Mouse (Mus musculus) spleen, adult 2 months (tissue): Measurements from ENCODE around the gene Eefsec. TPM values are rescaled to one million over a fixed set of nuclear protein-coding genes. Genes with fewer than 3 reads are reported as not detected.

Source experiments
- DNase-seq, 2 experiments: peaks; one replicate each; pipeline versions ENCODE4 v3.0.0 to v3.0.0-alpha.2; 2012 to 2021; ENCODE audit warnings: low spot score in 2 of 2, low read depth in 1 of 2
- H3K27ac ChIP-seq: fragments of 200-500 bp; 2 replicates; pipeline ENCODE4 v1.5.1; 2012; ENCODE audit warnings: low read length, inconsistent platforms; ENCODE audit not compliant: insufficient read depth
- H3K27me3 ChIP-seq: fragments of 200-500 bp; 2 replicates; pipeline ENCODE4 v1.6.1; 2012; ENCODE audit warnings: mild to moderate bottlenecking, moderate library complexity, low read length, inconsistent platforms; ENCODE audit not compliant: control insufficient read depth, insufficient read depth
- H3K36me3 ChIP-seq: fragments of 200-500 bp; 2 replicates; pipeline ENCODE4 v1.6.1; 2012; ENCODE audit warnings: mild to moderate bottlenecking, low read length, inconsistent platforms; ENCODE audit not compliant: control insufficient read depth, insufficient read depth
- H3K4me1 ChIP-seq: fragments of 200-500 bp; 2 replicates; pipeline ENCODE4 v1.6.1; 2011; ENCODE audit warnings: inconsistent platforms; ENCODE audit not compliant: control insufficient read depth, insufficient read depth, insufficient read length
- H3K4me3 ChIP-seq: fragments of 200-500 bp; 2 replicates; pipeline ENCODE4 v1.5.1; 2011; ENCODE audit warnings: mild to moderate bottlenecking, inconsistent platforms; ENCODE audit not compliant: insufficient read depth, insufficient read length; ENCODE audit errors: extremely low read depth
- CTCF ChIP-seq: fragments of 200-500 bp; IDR thresholded peaks from 2 replicates; pipeline ENCODE4 v1.5.1; 2011; ENCODE audit warnings: mild to moderate bottlenecking, inconsistent platforms; ENCODE audit not compliant: insufficient read depth, insufficient read length, insufficient replicate concordance; ENCODE audit errors: extremely low read depth
- POLR2A ChIP-seq: fragments of 200-500 bp; IDR thresholded peaks from 2 replicates; pipeline ENCODE4 v1.6.1; 2011; ENCODE audit warnings: low read depth, low read length, inconsistent platforms
- WGBS: fragments of 180-500 bp; shearing (Covaris S2); methylation state at CpG from one replicate; pipeline ENCODE4 v1.1.7; 2018; 5-methylcytosine and 5-hydroxymethylcytosine counted together
- polyA plus RNA-seq: library from polyadenylated mRNA; depleted of rRNA; stranded (reverse); fragments of >200 nt; gene quantifications from 2 replicates; pipeline ENCODE4 v1.2.3, GENCODE M21; 2012

Eefsec gene
- polyA plus RNA-seq, 1 experiment = 18.1 TPM

GRCm38 (mm10) chr6:88345311-88345710, 101.0 kb downstream of the Eefsec start:
- H3K4me3 ChIP-seq = no peak overlapping the region
- TF ChIP-seq POLR2A (no peak), CTCF (no peak)
- no peaks in the 10 kb centered on the region for H3K4me1 ChIP-seq
- no peak overlapping the region for H3K27ac ChIP-seq
- no peak for DNase-seq
- no peaks in the 10 kb centered on the region for H3K27me3 ChIP-seq
- H3K36me3 ChIP-seq = 0 out of 2 replicates have a peak, but pooled peaks cover 2% of the 10 kb centered on the region
- 94% methylated on average over 2 of the region's 2 CpGs for WGBS

- Histone ChIP-seq H3K27ac (no peak overlapping the region), H3K4me3 (no peak overlapping the region), H3K4me1 (no peaks in the 10 kb centered on the region), H3K36me3 (peaks cover 2% of the 10 kb centered on the region; the same call in 1 of the 2 replicates), H3K27me3 (no peaks in the 10 kb centered on the region)
- no peak for DNase-seq
- 79% methylated on average over 7 of the region's 7 CpGs for WGBS
- no peak for TF ChIP-seq POLR2A
- no peak for TF ChIP-seq CTCF
Observed at GRCm38 (mm10) chr6:88343485-88344450, 102.6 kb downstream of the Eefsec start.

DNA sequence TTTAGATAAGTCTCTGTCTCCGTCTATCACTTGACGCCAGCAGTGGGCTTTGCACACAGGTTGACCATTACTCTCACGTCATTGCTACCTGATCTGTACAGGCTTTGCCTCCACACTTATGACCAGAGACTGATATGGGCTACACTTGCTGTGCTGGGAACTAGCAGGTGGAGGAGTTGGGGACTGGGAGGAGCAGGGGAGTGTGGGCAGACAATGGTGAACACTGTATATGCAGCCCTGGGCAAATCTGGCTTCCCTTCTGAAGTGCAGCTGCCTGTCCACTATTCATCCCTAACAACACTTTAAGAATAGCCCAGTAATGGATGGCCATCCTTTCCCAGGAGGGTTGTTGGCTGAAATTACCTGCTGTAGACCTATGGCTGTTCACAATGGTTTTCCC, 103.4 kb downstream of the Eefsec start:
- Histone ChIP-seq H3K27me3 (no peaks in the 10 kb centered on the region), H3K4me3 (no peak overlapping the region), H3K36me3 (peaks cover 2% of the 10 kb centered on the region; the same call in 1 of the 2 replicates), H3K27ac (no peak overlapping the region), H3K4me1 (no peaks in the 10 kb centered on the region)
- 88% methylated on average over 3 of the region's 3 CpGs for WGBS
- TF ChIP-seq CTCF (no peak), POLR2A (no peak)
- DNase-seq = no peak

DNA sequence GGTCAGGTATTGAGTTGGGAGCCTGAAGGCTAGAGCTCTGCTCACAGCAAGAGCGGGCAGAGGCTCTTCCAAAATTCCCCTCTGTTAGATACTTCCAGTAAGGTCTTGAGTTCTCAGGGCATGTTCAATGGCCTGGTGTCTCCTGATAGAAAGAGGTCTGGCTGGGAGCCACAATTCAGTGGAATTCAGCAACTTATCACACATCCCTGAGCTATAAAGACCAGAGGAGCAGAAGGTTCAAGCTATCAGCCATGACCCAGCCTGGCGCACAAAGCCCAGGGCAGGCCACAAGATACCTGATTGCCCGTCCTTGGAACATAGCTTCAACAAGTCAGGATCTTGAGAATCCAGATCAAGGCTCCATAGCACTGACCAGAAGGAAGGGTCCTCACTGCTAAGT, 105.2 kb downstream of the Eefsec start:
- Histone ChIP-seq H3K27me3 (no peaks in the 10 kb centered on the region), H3K27ac (no peak overlapping the region), H3K4me3 (no peak overlapping the region), H3K4me1 (no peaks in the 10 kb centered on the region), H3K36me3 (no peaks in the 10 kb centered on the region; the same call in 1 of the 2 replicates)
- TF ChIP-seq POLR2A (no peak), CTCF (no peak)
- DNase-seq = no peak
- WGBS = 86% methylated on average over 3 of the region's 3 CpGs

DNA sequence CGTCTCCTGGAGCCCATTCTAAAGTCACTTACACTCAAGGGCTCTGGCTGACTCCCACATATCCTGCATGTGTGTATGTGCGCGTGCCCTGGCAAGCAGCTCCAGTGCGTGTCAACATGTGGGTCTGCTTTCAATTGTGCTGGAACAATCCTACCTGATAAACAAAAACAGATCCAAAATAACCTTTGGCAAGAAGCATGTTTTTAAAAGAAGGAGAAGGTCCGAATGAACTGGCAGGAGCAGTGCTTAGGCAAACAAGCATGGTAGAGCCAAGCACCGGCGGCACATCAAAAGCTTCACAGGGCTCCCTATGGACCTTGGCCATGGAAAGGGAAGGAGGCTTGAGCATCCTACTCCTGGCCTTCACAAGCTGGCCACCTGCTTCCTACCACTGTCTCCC, 105.6 kb downstream of the Eefsec start:
- H3K27me3 ChIP-seq = no peaks in the 10 kb centered on the region
- DNase-seq = no peak
- TF ChIP-seq CTCF = no peak
- no peak for TF ChIP-seq POLR2A
- 94% methylated on average over 7 of the region's 7 CpGs for WGBS
- H3K27ac ChIP-seq = no peak overlapping the region
- no peaks in the 10 kb centered on the region for H3K4me1 ChIP-seq
- no peak overlapping the region for H3K4me3 ChIP-seq
- no peaks in the 10 kb centered on the region; the same call in 1 of the 2 replicates for H3K36me3 ChIP-seq

GRCm38 (mm10) chr6:88329336-88329735, 117.0 kb downstream of the Eefsec start:
- Histone ChIP-seq H3K36me3 (0 out of 2 replicates have a peak, but pooled peaks cover 1% of the 10 kb centered on the region), H3K27ac (no peak overlapping the region), H3K4me3 (no peak overlapping the region), H3K4me1 (no peaks in the 10 kb centered on the region), H3K27me3 (no peaks in the 10 kb centered on the region)
- no peak for DNase-seq
- no peak for TF ChIP-seq CTCF
- TF ChIP-seq POLR2A = no peak

DNA sequence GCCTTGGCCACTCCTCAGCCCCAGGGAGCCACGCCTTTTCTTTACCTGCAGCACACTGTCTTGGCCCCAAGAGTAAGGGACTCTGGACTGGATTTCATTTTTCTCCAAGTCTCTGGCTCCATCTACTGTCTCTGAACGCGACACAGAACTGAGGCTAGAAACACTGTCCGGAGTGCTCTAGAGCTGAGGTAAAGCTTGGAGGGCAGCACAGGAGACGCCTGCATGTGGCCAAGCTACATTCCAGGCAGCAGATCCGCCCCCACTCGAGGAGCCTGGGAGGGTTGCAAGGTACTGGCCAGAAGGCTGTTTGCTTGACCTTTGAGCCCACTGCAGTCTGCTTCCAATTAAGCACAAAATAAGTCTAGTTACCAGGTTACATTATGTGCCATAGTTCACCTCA, 124.5 kb downstream of the Eefsec start:
- H3K36me3 ChIP-seq = 0 out of 2 replicates have a peak, but pooled peaks cover 1% of the 10 kb centered on the region
- H3K27me3 ChIP-seq = no peaks in the 10 kb centered on the region
- no peak overlapping the region for H3K4me3 ChIP-seq
- no peaks in the 10 kb centered on the region for H3K4me1 ChIP-seq
- H3K27ac ChIP-seq = no peak overlapping the region
- WGBS = 92% methylated on average over 7 of the region's 7 CpGs
- DNase-seq = no peak
- TF ChIP-seq CTCF (no peak), POLR2A (no peak)
